Mouse (Mus musculus): ENCODE results near the gene Pkp4.

- TF ChIP-seq CTCF (IDR thresholded peaks at IDR 0.05; ENCODE audit: borderline replicate concordance, insufficient read depth, low read depth, low read length): no peak; the same call in 1 of the 2 replicates
- no peak for TF ChIP-seq POLR2A (IDR thresholded peaks at IDR 0.05; ENCODE audit: borderline replicate concordance, insufficient read depth, low read length)
Measured at GRCm38 (mm10) chr2:59169572-59170207, 9.0 kb downstream of the Pkp4 start.
